Mouse (Mus musculus): ENCODE measurements at regions not wholly inside any gene's neighbourhood (a gene's known extent, or its start where the extent isn't known, plus 50 kb on each side); places are given as distances from the start of the nearest gene placed in this dataset.

- no peak for DNase-seq
These were observed 102.8 kb upstream of the Tbl1xr1 start for GRCm38 (mm10) chr3:21973681-21974080.

- no peak for DNase-seq
These were observed 101.7 kb upstream of the Tbl1xr1 start for GRCm38 (mm10) chr3:21974766-21975165.

GRCm38 (mm10) chr3:21977775-21978174, 98.7 kb upstream of the Tbl1xr1 start:
- DNase-seq, result no peak

- DNase-seq, result no peak
These were observed 93.5 kb upstream of the Tbl1xr1 start for GRCm38 (mm10) chr3:21982991-21983390.

- peak; percentile 78 for DNase-seq
These were observed 92.3 kb upstream of the Tbl1xr1 start for GRCm38 (mm10) chr3:21983993-21984725.

- DNase-seq, result no peak
These were observed 91.6 kb upstream of the Tbl1xr1 start for GRCm38 (mm10) chr3:21984807-21985206.

- peak; percentile 94 for DNase-seq
These were observed 90.1 kb upstream of the Tbl1xr1 start for GRCm38 (mm10) chr3:21986164-21986892.

GRCm38 (mm10) chr3:21986893-21987250, 89.6 kb upstream of the Tbl1xr1 start:
- no peak for DNase-seq

GRCm38 (mm10) chr3:21987455-21988009, 88.9 kb upstream of the Tbl1xr1 start:
- DNase-seq, result no peak

GRCm38 (mm10) chr3:21988010-21988531, 88.4 kb upstream of the Tbl1xr1 start:
- DNase-seq, result peak; percentile 41

- no peak for DNase-seq
These were observed 85.9 kb upstream of the Tbl1xr1 start for GRCm38 (mm10) chr3:21990526-21990925.

GRCm38 (mm10) chr3:21991681-21992152, 84.7 kb upstream of the Tbl1xr1 start:
- DNase-seq, result no peak

- no peak for DNase-seq
These were observed 84.2 kb upstream of the Tbl1xr1 start for GRCm38 (mm10) chr3:21992203-21992602.

- DNase-seq, result no peak
These were observed 82.5 kb upstream of the Tbl1xr1 start for GRCm38 (mm10) chr3:21993961-21994360.

- peak; percentile 87 for DNase-seq
These were observed 80.7 kb upstream of the Tbl1xr1 start for GRCm38 (mm10) chr3:21995566-21996391.

GRCm38 (mm10) chr3:21997387-21997786, 79.1 kb upstream of the Tbl1xr1 start:
- no peak for DNase-seq

GRCm38 (mm10) chr3:22005456-22005855, 71.0 kb upstream of the Tbl1xr1 start:
- no peak for DNase-seq

- DNase-seq, result no peak
These were observed 70.3 kb upstream of the Tbl1xr1 start for GRCm38 (mm10) chr3:22006113-22006512.

GRCm38 (mm10) chr3:22006651-22007050, 69.8 kb upstream of the Tbl1xr1 start:
- no peak for DNase-seq

GRCm38 (mm10) chr3:22007736-22008135, 68.7 kb upstream of the Tbl1xr1 start:
- no peak for DNase-seq

GRCm38 (mm10) chr3:22008432-22008831, 68.0 kb upstream of the Tbl1xr1 start:
- DNase-seq, result peak; percentile 42

GRCm38 (mm10) chr3:22009898-22010699, 66.4 kb upstream of the Tbl1xr1 start:
- no peak for DNase-seq
